Mouse (Mus musculus) left cerebral cortex, adult 2 months (tissue): ENCODE data around the gene Paqr6. TPM values are rescaled to one million over a fixed set of nuclear protein-coding genes. Genes with fewer than 3 reads are reported as not detected.

Experiments used
- DNase-seq, 2 experiments: peaks; one replicate each; pipeline ENCODE4 v3.0.0; 2021 to 2022; ENCODE audit warnings: low spot score in 2 of 2, mixed read lengths in 1 of 2; ENCODE audit errors: extremely low spot score in 1 of 2
- H3K27ac ChIP-seq: fragments of 200-600 bp; 2 replicates; pipeline ENCODE4 v1.8.1; 2022
- H3K4me3 ChIP-seq: fragments of 200-600 bp; 2 replicates; pipeline ENCODE4 v1.8.1; 2022
- CTCF ChIP-seq: fragments of 200-600 bp; IDR thresholded peaks from 2 replicates; pipeline ENCODE4 v1.8.1; 2022; ENCODE audit warnings: antibody characterized with exemption, mild to moderate bottlenecking, moderate library complexity
- intact Hi-C: fragments of 180-260 bp; cut with DNase I; formaldehyde crosslinking; loops from one replicate; pipeline ENCODE4 v1.15.1; 2025
- long read RNA-seq, 2 experiments: library from polyadenylated mRNA; stranded (forward); transcript quantifications; one replicate each; pipeline ENCODE4 v2.0.0; 2021; ENCODE audit warnings: borderline mapping rate in 2 of 2
- total RNA-seq, 2 experiments: library from RNA; stranded (reverse); gene quantifications; 2 replicates each; pipeline ENCODE4 v1.2.3; 2021

The Paqr6 gene
- total RNA-seq, result 1 to 10 TPM; 8.7 to 8.8 TPM
- long read RNA-seq, experiment 1, transcript Paqr6-204 (8 exons, 1,670 nt), result major isoform, 5 of 24 reads
- long read RNA-seq, experiment 1, partial matches to known transcripts, result 1 of 24 reads
- long read RNA-seq, experiment 1, other reads (novel, unspliced or antisense), result 18 of 24 reads
- long read RNA-seq, experiment 2, transcript Paqr6-204 (8 exons, 1,670 nt), result major isoform, 5 of 20 reads
- long read RNA-seq, experiment 2, partial matches to known transcripts, result 3 of 20 reads
- long read RNA-seq, experiment 2, other reads (novel, unspliced or antisense), result 12 of 20 reads

DNA sequence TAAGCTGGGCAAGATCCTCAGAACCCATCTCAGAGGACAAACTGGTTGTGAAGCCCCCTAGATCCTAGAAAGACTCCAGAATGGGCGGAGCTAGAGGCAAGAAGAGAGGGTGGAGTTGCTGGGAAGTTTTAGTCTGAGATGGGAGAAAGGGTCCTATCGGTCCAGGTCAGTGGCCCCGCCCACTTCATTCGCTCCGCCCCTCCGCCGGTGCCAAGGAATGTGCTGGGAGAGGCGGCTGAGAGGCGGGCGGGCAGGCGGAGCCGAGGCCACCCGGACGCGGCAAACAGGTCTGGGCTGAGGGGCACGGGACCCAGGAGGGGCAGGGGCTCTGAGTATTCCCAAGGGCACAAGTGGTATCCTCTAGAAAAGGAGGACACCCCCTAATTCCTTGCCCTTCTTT is at the start of gene Paqr6:
Gene Paqr6 (plus strand): TSS at position 248 of the 400 bp plus-strand sequence.
- Histone ChIP-seq H3K4me3 (no peak within 1 kb of the TSS), H3K27ac (peak within 1 kb of the TSS; percentile 68)
- intact Hi-C loops, result no loop called here
- DNase-seq, result peak; percentile 43 to 54
- TF ChIP-seq CTCF, result no peak

- H3K4me3 ChIP-seq, result peak within 1 kb of the TSS; percentile 84
- DNase-seq, result peak; percentile 46 to 51
- no peak for TF ChIP-seq CTCF
- H3K27ac ChIP-seq, result peak within 1 kb of the TSS; percentile 72
- intact Hi-C loops, result no loop called here
Observed at GRCm38 (mm10) chr3:88324951-88325405, 39.4 kb upstream of the Paqr6 start, which contains the start of gene Glmp. Glmp (plus strand) TSS chr3:88325023.

- DNase-seq, result no peak
- H3K27ac ChIP-seq, result no peak overlapping the region
Observed at GRCm38 (mm10) chr3:88328956-88329355, 35.4 kb upstream of the Paqr6 start.

DNA sequence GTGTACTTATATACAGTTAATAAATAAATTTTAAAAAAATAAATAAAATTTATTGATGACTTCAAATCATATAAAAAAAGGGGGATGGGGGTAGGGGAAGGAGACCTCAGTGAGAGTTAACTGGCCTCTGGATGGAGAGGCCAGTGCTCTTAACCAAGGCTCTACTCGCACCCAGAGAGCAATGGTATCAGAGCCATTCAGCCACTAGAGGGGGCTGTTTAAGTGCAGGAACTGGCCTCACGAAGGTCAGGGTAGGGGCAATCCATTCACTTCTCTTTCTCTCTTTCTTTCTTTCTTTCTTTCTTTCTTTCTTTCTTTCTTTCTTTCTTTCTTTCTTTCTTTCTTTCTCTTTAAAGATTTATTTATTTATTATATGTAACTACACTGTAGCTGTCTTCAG is 33.1 kb upstream of the Paqr6 start:
- Histone ChIP-seq H3K4me3 (no peak overlapping the region), H3K27ac (no peak overlapping the region)
- peak; percentile 71 for TF ChIP-seq CTCF
- DNase-seq, result no peak
- intact Hi-C loops, result no loop called here

More at GRCm38 (mm10) chr3:88328956-88329355, 35.4 kb upstream of the Paqr6 start:
- no peak for TF ChIP-seq CTCF
- intact Hi-C loops, result no loop called here
- H3K4me3 ChIP-seq, result no peak overlapping the region

- intact Hi-C loops, result no loop called here
- TF ChIP-seq CTCF, result no peak
- Histone ChIP-seq H3K4me3 (no peak overlapping the region), H3K27ac (no peak overlapping the region)
- no peak for DNase-seq
Observed at GRCm38 (mm10) chr3:88334029-88334658, 30.2 kb upstream of the Paqr6 start.

GRCm38 (mm10) chr3:88334902-88335435 is 29.4 kb upstream of the Paqr6 start:
- TF ChIP-seq CTCF, result no peak
- intact Hi-C loops, result loop anchor here (5.0 kb wide), 2 partner anchors 132 to 143 kb away; no protein-coding TSS in a partner anchor
- DNase-seq, result no peak
- H3K27ac ChIP-seq, result no peak overlapping the region
- H3K4me3 ChIP-seq, result peak overlapping the region; percentile 93

DNA sequence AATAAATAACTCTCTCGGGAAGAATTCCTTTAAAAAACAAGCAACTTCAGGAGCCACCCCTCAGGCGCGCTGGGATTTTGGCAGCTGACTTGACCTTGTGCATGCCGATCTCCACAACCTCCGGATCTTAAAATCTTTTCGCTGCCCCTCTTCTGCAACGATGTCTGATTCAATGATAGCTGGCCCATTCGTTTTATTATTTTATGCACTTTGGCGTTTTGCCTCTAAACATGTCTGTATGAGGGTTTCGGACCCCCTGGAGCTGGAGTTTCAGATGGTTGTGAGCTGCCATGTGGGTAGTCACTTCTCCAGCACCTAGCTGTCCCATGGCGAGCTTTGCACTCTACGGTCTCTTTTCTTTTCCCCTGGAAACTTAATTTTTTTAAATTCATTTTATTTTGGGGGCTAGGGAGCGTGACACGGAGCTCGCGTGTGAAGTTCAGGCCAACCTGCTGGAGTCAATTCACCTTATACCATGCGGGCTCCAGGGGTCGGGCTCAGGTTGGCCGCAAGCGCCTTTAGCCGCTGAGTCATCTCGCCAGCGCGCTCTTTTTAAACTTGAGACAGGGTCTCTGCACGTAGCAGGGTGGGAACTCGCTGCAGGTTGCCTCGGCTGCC is 28.8 kb upstream of the Paqr6 start:
- no peak for DNase-seq
- TF ChIP-seq CTCF, result no peak
- intact Hi-C loops, result loop anchor here (5.0 kb wide), 2 partner anchors 132 to 143 kb away; no protein-coding TSS in a partner anchor
- peak overlapping the region; percentile 100 for H3K27ac ChIP-seq
- peak overlapping the region; percentile 93 for H3K4me3 ChIP-seq

DNA sequence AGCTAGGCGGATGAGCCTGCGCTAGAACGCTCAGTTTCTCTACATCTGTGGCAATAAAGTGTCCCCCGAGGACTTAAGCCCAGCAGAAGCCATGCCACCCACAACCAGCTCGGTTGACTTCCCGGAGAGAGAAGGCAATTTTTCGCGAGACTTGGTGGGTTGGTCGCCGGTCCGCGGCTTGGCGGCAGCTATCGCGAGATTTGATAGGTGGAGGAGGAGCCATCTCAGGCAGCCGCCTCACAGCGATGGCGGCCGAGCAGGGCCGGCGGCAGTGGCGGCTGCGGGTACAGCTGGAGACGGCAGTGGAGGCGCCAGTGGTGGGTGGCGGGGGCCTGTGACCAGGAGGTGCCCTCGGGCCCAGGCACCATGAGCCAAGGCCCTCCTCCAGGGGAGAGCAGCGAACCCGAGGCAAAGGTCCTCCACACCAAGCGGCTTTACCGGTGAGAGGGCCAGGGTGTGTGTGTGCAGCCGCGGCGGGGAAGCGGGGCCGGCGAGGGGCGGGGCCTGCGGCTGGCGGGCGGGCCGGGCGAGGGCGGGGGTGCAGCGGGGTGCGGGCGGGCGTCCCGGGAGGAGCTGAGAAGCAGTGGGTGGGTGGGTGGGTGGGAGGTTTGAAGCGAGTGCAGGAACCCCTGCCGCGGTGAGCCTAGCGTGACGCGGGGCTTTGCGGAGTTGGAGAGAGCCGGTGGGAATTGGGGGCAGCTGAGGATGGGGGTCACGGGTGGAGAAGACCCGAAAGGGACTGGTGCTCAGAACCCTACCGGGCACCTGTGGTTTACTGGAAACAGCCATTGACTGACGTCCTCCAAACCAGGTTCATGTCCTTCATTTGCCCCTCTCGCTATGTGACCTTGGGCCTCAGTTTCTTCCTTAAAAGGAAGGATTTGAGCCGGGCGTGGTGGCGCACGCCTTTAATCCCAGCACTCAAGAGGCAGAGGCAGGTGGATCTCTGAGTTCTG is 28.0 kb upstream of the Paqr6 start, which contains the start of the genes Tmem79 and Smg5:
Gene Tmem79 (minus strand): TSS at position 91 of the 956 bp plus-strand sequence.
Gene Smg5 (plus strand): TSS at position 203 of the 956 bp plus-strand sequence.
- Histone ChIP-seq H3K27ac (peak within 1 kb of the TSS; percentile 100), H3K4me3 (peak within 1 kb of the TSS; percentile 93)
- peak; percentile 94 for DNase-seq
- intact Hi-C loops, result loop anchor here (5.0 kb wide), 2 partner anchors 131 to 144 kb away; no protein-coding TSS in a partner anchor
- TF ChIP-seq CTCF, result no peak

DNA sequence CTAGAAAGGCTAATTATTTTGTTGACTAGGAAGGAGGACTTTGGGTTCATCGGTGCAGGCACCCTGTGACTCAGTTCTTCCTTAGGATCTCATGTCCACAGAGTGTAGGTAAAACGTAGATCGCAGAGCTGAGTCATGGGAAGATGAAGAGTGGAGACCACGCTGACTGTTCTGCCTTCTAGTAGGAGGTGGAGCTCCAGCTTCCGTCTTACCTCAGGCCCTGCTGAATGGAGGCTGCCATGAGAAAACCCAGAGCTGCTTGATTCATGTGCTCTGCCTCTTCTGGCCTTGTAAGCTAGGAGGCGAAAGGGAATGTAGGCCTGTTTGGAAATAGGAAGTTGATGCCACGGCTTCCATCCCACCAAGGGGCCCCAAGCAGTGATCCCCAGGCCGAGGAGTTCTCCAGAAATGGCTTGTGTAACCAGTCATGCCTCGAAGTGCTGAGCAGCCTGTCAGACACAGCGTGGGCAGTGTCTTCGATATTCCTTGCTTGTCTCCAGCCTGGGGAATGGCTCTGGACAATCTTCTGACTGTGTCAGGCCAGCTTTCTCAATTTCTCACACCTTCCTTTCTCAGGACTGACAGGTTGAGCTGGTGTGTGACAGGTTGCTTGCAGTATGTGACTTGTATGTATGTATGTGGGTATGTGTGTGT is 26.9 kb upstream of the Paqr6 start:
- H3K27ac ChIP-seq, result peak overlapping the region; percentile 100
- DNase-seq, result peak in 1 of 2 experiments; percentile 40
- H3K4me3 ChIP-seq, result peak overlapping the region; percentile 93
- TF ChIP-seq CTCF, result no peak
- intact Hi-C loops, result loop anchor here (5.0 kb wide), 2 partner anchors 130 to 145 kb away; no protein-coding TSS in a partner anchor

DNA sequence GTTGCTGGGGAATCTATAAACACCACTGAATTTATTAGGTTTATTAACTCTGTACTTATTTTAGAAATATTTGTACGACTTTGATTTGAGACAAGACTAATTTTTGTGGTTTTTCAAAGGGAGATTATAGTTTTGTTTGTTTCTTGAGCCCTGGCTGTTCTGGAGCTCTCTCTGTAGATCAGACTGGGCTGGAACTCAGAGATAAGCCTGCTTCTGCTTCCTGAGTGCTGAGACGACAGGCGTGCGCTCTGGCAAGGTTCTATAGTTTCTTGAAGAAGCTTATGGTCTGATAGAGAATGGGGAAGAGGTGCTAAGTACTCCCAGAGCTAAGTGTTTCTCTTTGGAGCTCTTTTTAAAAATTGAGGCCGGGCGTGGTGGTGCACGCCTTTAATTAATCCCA is 26.1 kb upstream of the Paqr6 start:
- Histone ChIP-seq H3K4me3 (no peak overlapping the region), H3K27ac (no peak overlapping the region)
- TF ChIP-seq CTCF, result no peak
- no peak for DNase-seq
- intact Hi-C loops, result loop anchor here (5.0 kb wide), 2 partner anchors 129 to 146 kb away; no protein-coding TSS in a partner anchor
